Mouse (Mus musculus): ENCODE results near the gene Hyal2.

- TF ChIP-seq CTCF (IDR thresholded peaks at IDR 0.05; ENCODE audit: control insufficient read depth, insufficient read depth, low read length) (no peak), POLR2A (IDR thresholded peaks at IDR 0.05; ENCODE audit: borderline replicate concordance, control insufficient read depth, low read depth, low read length) (0 out of 2 replicates have a peak, but pooled peaks have one; percentile 31)
These were observed 16.4 kb upstream of the Hyal2 start, which contains the start of gene Rassf1 for GRCm38 (mm10) chr9:107551117-107551889.
